Mouse (Mus musculus) lung, embryonic 14.5 days (tissue): ENCODE data around the gene Ift74. TPM values are rescaled to one million over a fixed set of nuclear protein-coding genes. Genes with fewer than 3 reads are reported as not detected.
"Not testable (repeated sequence)": the region's sequence is repeated elsewhere in the genome, so short reads cannot be mapped to it uniquely, and the experiment has no call there.

Experiments used
- ATAC-seq: fragments of 200-750 bp; cut with Nextera tagmentation; 2 replicates; pipeline ENCODE4 v1.8.0; 2017; ENCODE audit warnings: mild to moderate bottlenecking, moderate TSS enrichment, moderate library complexity; ENCODE audit not compliant: insufficient read depth
- DNase-seq: peaks from one replicate; pipeline ENCODE4 v3.0.0-alpha.2; 2015
- H3K27ac ChIP-seq: fragments of 300-500 bp; sonication (generic); 2 replicates; pipeline ENCODE4 v1.5.1; 2014; ENCODE audit warnings: low read depth, mild to moderate bottlenecking, moderate library complexity
- H3K27me3 ChIP-seq: fragments of 300-500 bp; sonication (generic); 2 replicates; pipeline ENCODE4 v1.6.1; 2014; ENCODE audit warnings: low read length, control low read depth; ENCODE audit not compliant: insufficient read depth
- H3K36me3 ChIP-seq: fragments of 300-500 bp; sonication (generic); 2 replicates; pipeline ENCODE4 v1.6.1; 2014; ENCODE audit warnings: control low read depth; ENCODE audit not compliant: insufficient read depth
- H3K4me1 ChIP-seq: fragments of 300-500 bp; sonication (generic); 2 replicates; pipeline ENCODE4 v1.6.1; 2014; ENCODE audit warnings: antibody characterized with exemption, control low read depth; ENCODE audit not compliant: insufficient read depth
- H3K4me2 ChIP-seq: fragments of 300-500 bp; sonication (generic); 2 replicates; pipeline ENCODE4 v1.6.1; 2014; ENCODE audit warnings: mild to moderate bottlenecking
- H3K4me3 ChIP-seq: fragments of 300-500 bp; sonication (generic); 2 replicates; pipeline ENCODE4 v1.5.1; 2014; ENCODE audit warnings: low read depth, low read length
- H3K9ac ChIP-seq: fragments of 300-500 bp; sonication (generic); 2 replicates; pipeline ENCODE4 v1.6.1; 2014
- H3K9me3 ChIP-seq: fragments of 300-500 bp; sonication (generic); 2 replicates; pipeline ENCODE4 v1.6.1; 2016; ENCODE audit warnings: low read depth, low read length, control low read depth
- CTCF ChIP-seq: IDR thresholded peaks from 2 replicates; pipeline ENCODE4 v1.5.1; 2016; ENCODE audit warnings: antibody characterized with exemption, low read depth
- WGBS: fragments of 180-500 bp; shearing (Covaris S2); extraction: QIAGEN DNeasy Blood & Tissue Kit; methylation state at CpG from one replicate; pipeline ENCODE4 v1.1.7; 2014; 5-methylcytosine and 5-hydroxymethylcytosine counted together
- polyA plus RNA-seq: library from polyadenylated mRNA; unstranded; fragments of >200 nt; fragmentation: Nextera tagmentation; extraction: Ambion mirVana; gene quantifications from 2 replicates; pipeline ENCODE4 v1.2.1, GENCODE M21; 2014

The Ift74 gene
- polyA plus RNA-seq, 1 experiment from 2014 or later = 34.1 TPM

DNA sequence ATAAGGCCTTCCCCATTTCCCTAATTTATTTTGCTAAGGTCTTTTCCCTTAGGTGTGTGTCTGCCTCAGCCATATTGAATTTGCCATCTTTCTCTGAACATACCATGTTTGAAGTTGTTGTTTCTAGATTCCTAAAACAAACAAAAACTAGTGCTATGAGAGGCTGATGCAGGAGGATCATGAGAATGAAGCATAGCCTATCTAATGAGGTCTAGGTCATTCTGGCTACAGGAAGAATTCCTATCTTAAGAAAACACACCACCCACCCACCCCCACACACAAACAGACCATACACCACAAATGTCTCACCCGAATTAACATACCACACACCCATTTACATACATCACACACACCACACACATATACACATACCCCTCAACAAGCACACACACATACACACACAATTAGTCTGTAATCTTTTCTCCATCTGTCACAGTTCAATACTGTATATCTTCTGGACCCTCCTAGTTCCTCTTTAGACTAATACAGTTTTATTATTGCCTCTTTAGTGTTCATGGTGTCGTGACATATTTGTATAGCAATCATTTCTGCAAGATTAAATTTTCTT lies 9.8 kb upstream of the Ift74 start:
- no peak for TF ChIP-seq CTCF
- ATAC-seq (no peak), DNase-seq (no peak)
- no peaks in the 10 kb centered on the region for H3K9me3 ChIP-seq
- H3K27me3 ChIP-seq = no peaks in the 10 kb centered on the region
- no peak overlapping the region for H3K27ac ChIP-seq
- H3K4me1 ChIP-seq = no peaks in the 10 kb centered on the region
- H3K36me3 ChIP-seq = no peaks in the 10 kb centered on the region
- H3K4me2 ChIP-seq = peak overlapping the region; percentile 83; the same call in 1 of the 2 replicates
- H3K4me3 ChIP-seq = peak overlapping the region; percentile 95; the same call in 1 of the 2 replicates
- H3K9ac ChIP-seq = no peak overlapping the region
- WGBS = 88% methylated on average over 2 of the region's 2 CpGs

DNA sequence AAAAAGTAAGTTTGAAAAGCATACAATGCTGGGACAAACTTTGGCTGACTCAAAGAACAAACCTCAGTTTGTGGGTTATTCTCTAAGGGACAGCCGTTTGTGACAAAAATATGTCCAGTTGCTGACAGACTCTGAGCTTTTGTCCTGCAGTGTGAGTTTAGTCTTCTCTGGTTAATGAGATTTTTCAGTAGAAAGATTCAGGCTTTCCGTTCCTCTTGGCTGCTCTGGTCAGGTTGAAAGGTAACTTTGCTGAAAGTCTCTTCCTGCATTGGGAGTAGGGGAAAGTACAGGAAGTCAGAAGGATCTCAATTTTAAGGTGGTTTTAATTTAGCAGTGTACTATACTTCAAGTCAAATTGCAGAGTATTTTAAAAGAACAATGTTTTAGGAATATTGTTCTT lies 8.7 kb upstream of the Ift74 start:
- H3K27ac ChIP-seq = no peak overlapping the region
- H3K9me3 ChIP-seq = no peaks in the 10 kb centered on the region
- no peaks in the 10 kb centered on the region for H3K4me1 ChIP-seq
- no peak for DNase-seq
- no peak overlapping the region for H3K4me2 ChIP-seq
- TF ChIP-seq CTCF = no peak
- no peak overlapping the region for H3K9ac ChIP-seq
- no peak for ATAC-seq
- H3K4me3 ChIP-seq = no peak overlapping the region
- H3K36me3 ChIP-seq = no peaks in the 10 kb centered on the region
- 88% methylated on average over 2 of the region's 2 CpGs for WGBS
- no peaks in the 10 kb centered on the region for H3K27me3 ChIP-seq

DNA sequence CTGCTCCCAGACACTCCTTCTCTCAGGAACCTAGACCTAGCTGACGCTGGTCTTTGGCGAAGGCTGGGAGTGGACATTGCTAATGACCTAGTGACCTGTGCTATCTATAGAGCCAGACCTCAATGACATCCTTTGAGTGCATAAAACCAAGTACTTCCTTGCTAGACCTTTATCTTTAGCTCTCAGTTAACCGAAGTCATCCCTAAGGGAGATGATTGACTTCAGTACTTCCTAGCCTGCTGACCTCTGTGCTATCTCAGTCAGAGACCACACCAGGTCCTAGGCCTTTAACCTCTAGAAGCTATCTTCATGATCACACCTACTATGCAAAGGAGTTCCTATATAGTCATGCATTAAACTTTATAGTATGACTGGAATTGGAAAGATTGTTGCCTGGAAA lies 4.0 kb upstream of the Ift74 start:
- no peak overlapping the region for H3K9ac ChIP-seq
- H3K4me2 ChIP-seq = no peak overlapping the region
- no peaks in the 10 kb centered on the region for H3K4me1 ChIP-seq
- no peak overlapping the region for H3K27ac ChIP-seq
- ATAC-seq (no peak), DNase-seq (no peak)
- H3K27me3 ChIP-seq = no peaks in the 10 kb centered on the region
- no peaks in the 10 kb centered on the region for H3K9me3 ChIP-seq
- 73% methylated on average over 3 of the region's 3 CpGs for WGBS
- H3K36me3 ChIP-seq = no peaks in the 10 kb centered on the region
- no peak for TF ChIP-seq CTCF
- no peak overlapping the region for H3K4me3 ChIP-seq

DNA sequence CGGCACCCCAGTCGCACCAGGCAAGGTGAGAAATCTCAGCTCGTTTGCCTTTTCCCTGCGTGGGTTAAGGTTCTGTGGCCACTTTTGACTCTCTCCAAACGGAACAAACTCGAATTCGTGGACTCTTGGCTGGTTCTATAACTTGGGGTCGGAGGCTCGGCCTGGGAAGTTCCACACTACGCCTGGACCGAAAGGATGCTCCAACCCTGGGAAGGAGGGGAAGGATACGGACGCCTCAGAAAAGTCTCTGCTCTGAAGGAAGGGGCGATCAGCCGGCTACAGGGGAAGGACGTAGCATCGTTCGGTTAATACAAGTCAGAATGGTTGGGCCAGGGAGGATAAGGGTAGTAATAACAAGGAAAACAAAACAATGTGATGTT lies 326 bp downstream of the Ift74 start:
- DNase-seq (no peak), ATAC-seq (peak; percentile 81)
- no peak for TF ChIP-seq CTCF
- peak overlapping the region; percentile 70 for H3K9ac ChIP-seq
- no peaks in the 10 kb centered on the region for H3K4me1 ChIP-seq
- H3K4me2 ChIP-seq = peak overlapping the region; percentile 65
- no peaks in the 10 kb centered on the region for H3K36me3 ChIP-seq
- WGBS = under 1% methylated on average over 18 of the region's 18 CpGs
- H3K27ac ChIP-seq = peak overlapping the region; percentile 51; the same call in 1 of the 2 replicates
- H3K4me3 ChIP-seq = peak overlapping the region; percentile 62
- H3K9me3 ChIP-seq = no peaks in the 10 kb centered on the region
- H3K27me3 ChIP-seq = no peaks in the 10 kb centered on the region

DNA sequence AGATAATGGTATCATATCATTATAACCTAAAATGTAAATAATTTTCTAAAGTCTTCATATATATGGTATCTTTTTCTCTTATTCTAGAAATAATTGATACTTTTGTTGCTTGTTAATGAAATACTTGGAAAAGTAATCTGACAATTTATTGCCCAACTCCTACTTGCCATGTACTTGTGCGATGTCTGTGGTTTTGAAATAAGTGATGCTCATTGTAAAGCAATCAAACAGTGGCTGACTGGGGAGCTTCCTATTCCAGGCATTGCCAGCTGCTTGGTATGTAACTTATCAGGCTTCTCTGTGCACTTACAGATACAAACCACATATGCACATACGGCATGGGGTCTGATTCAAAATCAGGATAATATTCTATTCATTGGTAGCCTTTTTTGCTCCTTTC lies 5.8 kb downstream of the Ift74 start:
- peaks cover 7% of the 10 kb centered on the region; the same call in 1 of the 2 replicates for H3K36me3 ChIP-seq
- H3K4me3 ChIP-seq = no peak overlapping the region
- H3K4me1 ChIP-seq = no peaks in the 10 kb centered on the region
- DNase-seq (no peak), ATAC-seq (no peak)
- H3K9ac ChIP-seq = no peak overlapping the region
- H3K27me3 ChIP-seq = no peaks in the 10 kb centered on the region
- no peak for TF ChIP-seq CTCF
- 91% methylated on average over 2 of the region's 2 CpGs for WGBS
- H3K9me3 ChIP-seq = no peaks in the 10 kb centered on the region
- no peak overlapping the region for H3K4me2 ChIP-seq
- H3K27ac ChIP-seq = no peak overlapping the region

DNA sequence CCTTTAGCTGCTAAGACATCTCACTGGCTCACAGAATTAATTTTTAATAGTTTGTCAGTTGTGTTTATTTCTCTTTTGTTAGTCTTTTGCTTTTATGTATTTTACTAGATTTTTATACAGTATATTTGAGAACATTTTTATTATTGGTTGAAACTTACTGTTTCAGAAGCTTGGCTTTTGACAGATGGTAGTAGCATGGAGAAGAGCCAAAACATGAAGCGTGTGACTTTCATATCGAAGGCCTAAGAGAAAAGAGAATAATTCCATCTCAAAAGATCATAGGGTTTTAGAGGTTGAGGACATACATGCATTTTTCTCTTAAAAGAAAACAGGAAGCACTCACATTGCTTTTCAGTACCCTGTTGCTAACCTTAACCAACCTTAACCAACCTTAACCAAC lies 28.9 kb downstream of the Ift74 start:
- no peak overlapping the region for H3K4me2 ChIP-seq
- no peak for DNase-seq
- no peak for TF ChIP-seq CTCF
- no peak for ATAC-seq
- WGBS = 77% methylated on average over 2 of the region's 2 CpGs
- H3K4me1 ChIP-seq = no peaks in the 10 kb centered on the region
- no peak overlapping the region for H3K9ac ChIP-seq
- no peak overlapping the region for H3K27ac ChIP-seq
- H3K9me3 ChIP-seq = no peaks in the 10 kb centered on the region
- no peaks in the 10 kb centered on the region for H3K27me3 ChIP-seq
- H3K36me3 ChIP-seq = no peaks in the 10 kb centered on the region
- H3K4me3 ChIP-seq = no peak overlapping the region

DNA sequence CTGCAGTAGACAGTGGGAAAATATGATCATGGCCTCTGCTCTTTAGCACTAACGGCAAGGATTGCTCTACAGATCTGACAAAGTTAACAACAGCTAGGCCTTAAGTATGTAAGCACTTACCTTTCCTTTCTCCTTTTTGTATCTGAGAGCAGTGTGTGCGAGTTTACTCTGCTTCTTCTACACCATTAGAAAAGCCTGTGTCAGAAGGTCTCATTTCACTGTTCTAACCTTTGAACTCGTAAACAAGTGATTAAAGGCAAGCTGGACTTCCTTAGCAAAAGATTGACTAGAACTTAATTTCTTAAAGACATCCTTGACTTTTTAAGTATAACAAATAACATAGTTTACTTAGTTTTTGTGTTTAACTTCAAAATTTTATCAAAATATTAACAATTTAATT lies 35.6 kb downstream of the Ift74 start, which contains the start of gene Lrrc19:
Lrrc19 (minus strand) TSS at position 225 of the 400 bp plus-strand sequence.
- no peak for TF ChIP-seq CTCF
- DNase-seq (no peak), ATAC-seq (no peak)
- Histone ChIP-seq H3K9ac (no peak within 1 kb of the TSS), H3K4me2 (no peak within 1 kb of the TSS), H3K27ac (no peak within 1 kb of the TSS), H3K27me3 (no peaks in the 10 kb centered on the region), H3K36me3 (peaks cover 6% of the 10 kb centered on the region; the same call in 1 of the 2 replicates), H3K4me1 (no peaks in the 10 kb centered on the region), H3K9me3 (no peaks in the 10 kb centered on the region), H3K4me3 (no peak within 1 kb of the TSS)
- WGBS = 78% methylated on average over 3 of the region's 3 CpGs

DNA sequence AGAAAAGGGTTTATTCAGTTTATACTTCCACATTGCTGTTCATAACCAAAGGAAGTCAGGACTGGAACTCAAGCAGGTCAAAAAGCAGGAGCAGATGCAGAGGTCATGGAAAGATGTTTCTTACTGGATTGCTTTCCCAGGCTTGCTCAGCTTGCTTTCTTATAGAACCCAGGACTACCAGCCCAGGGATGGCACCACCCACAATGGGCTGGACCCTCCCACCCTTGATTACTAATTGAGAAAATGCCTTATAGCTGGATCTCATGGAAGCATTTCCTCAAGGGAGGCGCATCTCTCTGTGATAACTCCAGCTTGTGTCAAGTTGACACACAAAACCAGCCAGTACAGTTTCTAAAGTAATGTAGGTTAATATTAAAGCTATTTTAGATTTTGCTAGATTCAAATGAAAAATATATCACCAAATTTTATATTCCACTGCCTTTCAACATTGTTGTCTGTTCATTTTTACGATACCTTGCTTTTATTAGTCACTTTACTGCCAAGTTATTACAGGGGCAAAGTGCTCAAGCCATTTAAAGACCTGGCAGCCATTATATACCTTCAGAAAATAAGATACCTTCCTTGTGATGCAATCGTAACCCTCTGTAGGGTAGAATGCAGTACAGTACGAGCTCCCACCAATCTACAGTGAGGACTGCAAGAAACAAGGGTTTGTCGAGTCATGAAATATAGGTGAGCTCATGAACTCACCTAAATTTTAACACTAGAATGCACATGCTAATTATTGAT lies 36.3 kb downstream of the Ift74 start:
- H3K9ac ChIP-seq, DNase-seq, H3K4me2 ChIP-seq, ATAC-seq, H3K4me3 ChIP-seq, H3K27ac ChIP-seq, H3K4me1 ChIP-seq, H3K9me3 ChIP-seq, H3K36me3 ChIP-seq, H3K27me3 ChIP-seq: not testable (repeated sequence)
- 89% methylated on average over 5 of the region's 5 CpGs for WGBS
